8 mouse cellular contexts compared by ENCODE assay signal in genomic region chr12:76547409-76548081, GRCm38 (mm10). TPM values are rescaled to one million over a fixed set of nuclear protein-coding genes. Genes with fewer than 3 reads are reported as not detected.
DNase-seq lines count a peak whose midpoint lies in the region; ATAC-seq and TF ChIP-seq lines count a peak whose summit lies in the region.

No protein-coding gene starts in this region.

- no peaks in the 10 kb centered on the region for H3K36me3 ChIP-seq in hindbrain, postnatal 0 days (ENCODE audit: insufficient read depth, low read length)
- no peaks in the 10 kb centered on the region for H3K36me3 ChIP-seq in lung, embryonic 16.5 days (ENCODE audit: control insufficient read depth, insufficient read depth, low read length)

- H3K4me1 ChIP-seq in hindbrain, postnatal 0 days (ENCODE audit: insufficient read depth, low read length): peaks cover 13% of the 10 kb centered on the region
- H3K4me1 ChIP-seq in lung, embryonic 16.5 days (replicated peaks; ENCODE audit: control insufficient read depth, insufficient read depth, low read length): peaks cover 47% of the 10 kb centered on the region

- peak; percentile 93 for DNase-seq in ZHBTc4 (ENCODE audit: low read depth, low spot score)
- DNase-seq in embryo, embryonic 9.5 days (ENCODE audit: extremely low spot score): peak; percentile 42
- no peak for DNase-seq in hindbrain, postnatal 0 days (ENCODE audit: low spot score)
- peak; percentile 63 for DNase-seq in thymus, postnatal 0 days (ENCODE audit: low spot score)
- DNase-seq in spleen, postnatal 36 days (ENCODE audit: low spot score in 2 of 2): no peak
- no peak for DNase-seq in ovary, postnatal 10 days (ENCODE audit: low spot score)
- DNase-seq in layer of hippocampus, adult 11-12 months (ENCODE audit: low spot score): no peak

- WGBS in hindbrain, postnatal 0 days: 31% methylated on average over 13 of the region's 13 CpGs
- 33% methylated on average over 13 of the region's 13 CpGs for WGBS in lung, embryonic 16.5 days

- H3K4me3 ChIP-seq in hindbrain, postnatal 0 days (ENCODE audit: low read length): peak overlapping the region; percentile 9; the same call in 1 of the 2 replicates
- peak overlapping the region; percentile 25 for H3K4me3 ChIP-seq in lung, embryonic 16.5 days (ENCODE audit: low read length)

- H3K4me2 ChIP-seq in hindbrain, postnatal 0 days (ENCODE audit: low read depth, low read length): peak overlapping the region; percentile 53
- H3K4me2 ChIP-seq in lung, embryonic 16.5 days (ENCODE audit: low read depth, low read length): peak overlapping the region; percentile 48

- no peaks in the 10 kb centered on the region for H3K27me3 ChIP-seq in hindbrain, postnatal 0 days (ENCODE audit: insufficient read depth, low read length)
- H3K27me3 ChIP-seq in lung, embryonic 16.5 days (ENCODE audit: control insufficient read depth, insufficient read depth, low read depth, low read length): no peaks in the 10 kb centered on the region; the same call in 1 of the 2 replicates

- no peak for TF ChIP-seq CTCF in hindbrain, postnatal 0 days (IDR thresholded peaks at IDR 0.05; ENCODE audit: low read depth)

- no peak overlapping the region for H3K9ac ChIP-seq in hindbrain, postnatal 0 days (replicated peaks; ENCODE audit: low read length)
- H3K9ac ChIP-seq in lung, embryonic 16.5 days (ENCODE audit: low read length): peak overlapping the region; percentile 43; the same call in 1 of the 2 replicates

- no peaks in the 10 kb centered on the region for H3K9me3 ChIP-seq in hindbrain, postnatal 0 days (ENCODE audit: low read length)
- no peaks in the 10 kb centered on the region for H3K9me3 ChIP-seq in lung, embryonic 16.5 days (ENCODE audit: control insufficient read depth, low read length)

- no peak overlapping the region for H3K27ac ChIP-seq in hindbrain, postnatal 0 days
- peak overlapping the region; percentile 90 for H3K27ac ChIP-seq in lung, embryonic 16.5 days (ENCODE audit: low read length)

- ATAC-seq in hindbrain, postnatal 0 days: 0 out of 2 replicates have a peak, but pooled peaks have one; percentile 8
- peak; percentile 82 for ATAC-seq in lung, embryonic 16.5 days (ENCODE audit: low read depth)

RNA-seq across cellular contexts. Expression of gene Plekhg3, which starts 16.9 kb away (rescaled TPM):
- total RNA-seq in hindbrain, postnatal 0 days (2014; rRNA removed): 5.4 and 6.8 TPM in 2 replicates
- polyA plus RNA-seq in hindbrain, postnatal 0 days (2015; fragmentation: Nextera tagmentation; extraction: Ambion mirVana): 1.3 and 1.8 TPM in 2 replicates
- 6.3 and 7.5 TPM in 2 replicates for polyA plus RNA-seq in lung, embryonic 16.5 days (2015; fragmentation: Nextera tagmentation; extraction: Ambion mirVana)
- polyA plus RNA-seq in thymus, postnatal 0 days (2015; fragmentation: Nextera tagmentation; extraction: Ambion mirVana): 3.3 and 4.7 TPM in 2 replicates

Comparison
In these comparisons a context has a peak if more than half of its experiments do, and no peak if none do; other contexts are left out.
1. DNase-seq: peak in ZHBTc4 (single experiment), embryo, embryonic 9.5 days (single experiment) and thymus, postnatal 0 days (single experiment); none in hindbrain, postnatal 0 days (single experiment), spleen, postnatal 36 days (0 of 2), ovary, postnatal 10 days (single experiment) and layer of hippocampus, adult 11-12 months (single experiment).